Mouse (Mus musculus): ENCODE data around the gene Snx18.

DNA sequence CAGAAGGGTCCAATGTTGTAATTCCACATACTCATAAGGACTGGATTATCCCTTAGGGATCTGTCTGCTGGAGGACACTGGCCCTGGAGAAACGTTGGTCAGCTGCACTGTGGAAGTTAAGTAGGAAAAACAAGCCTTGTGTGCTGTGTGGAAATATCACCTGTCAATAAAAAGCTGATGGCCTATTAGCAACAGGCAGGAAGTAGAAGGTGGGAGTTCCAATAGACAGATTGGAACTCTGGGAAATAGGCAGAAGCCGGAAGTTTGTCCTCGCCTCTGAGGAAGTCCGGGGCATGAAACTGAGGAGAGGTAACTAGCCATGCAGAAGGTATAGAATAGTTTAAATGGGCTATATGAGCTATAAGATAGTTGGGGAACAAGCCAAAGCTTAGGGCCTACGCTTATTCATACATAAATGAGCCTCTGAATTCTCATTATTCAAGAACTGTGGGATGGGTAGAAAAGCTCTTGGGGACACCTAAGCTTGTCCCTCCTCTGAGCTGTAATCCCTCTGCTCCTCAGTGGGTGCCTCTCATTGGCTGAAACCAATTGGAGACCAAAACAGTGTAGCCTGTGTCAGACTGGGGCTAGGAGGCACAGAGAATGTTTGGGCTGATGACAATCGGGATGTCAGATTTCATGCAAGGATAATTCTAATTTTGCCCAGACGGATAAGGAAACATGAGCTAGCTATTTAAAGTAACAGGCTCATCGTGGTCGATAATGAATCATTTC lies 42.4 kb upstream of the Snx18 start:
- no peak for TF ChIP-seq CTCF (IDR thresholded peaks at IDR 0.05; ENCODE audit: low read depth, low read length)
- no peak for TF ChIP-seq POLR2A (IDR thresholded peaks at IDR 0.05; ENCODE audit: insufficient read depth, low read length)

Data from ES-Bruce4 (cell line).